Mouse (Mus musculus) kidney, adult 2 months (tissue): ENCODE data around the gene Olfr1109.

ENCODE experiments used
- CTCF ChIP-seq: fragments of 200-500 bp; conservative IDR thresholded peaks from 2 replicates; pipeline ENCODE4 v1.5.1; 2011; ENCODE audit warnings: low read depth, mild to moderate bottlenecking, control low read depth, low read length, moderate library complexity, mixed read lengths; ENCODE audit not compliant: insufficient read depth, insufficient read length
- POLR2A ChIP-seq: fragments of 200-500 bp; IDR thresholded peaks from one replicate; pipeline ENCODE4 v1.6.1; 2011; ENCODE audit warnings: low read depth, low read length, control low read depth

GRCm38 (mm10) chr2:87075717-87076116, 20.1 kb downstream of the Olfr1109 start, which contains the start of gene Olfr1107:
- no peak for TF ChIP-seq CTCF
- no peak for TF ChIP-seq POLR2A
